Mouse (Mus musculus) fibroblast of lung, adult 2 months (primary cell): ENCODE measurements around the gene 9230104L09Rik.

Source experiments
- DNase-seq: peaks from one replicate; pipeline ENCODE4 v3.0.0-alpha.2; 2011; ENCODE audit warnings: low read depth

The 9230104L09Rik gene

GRCm38 (mm10) chr2:148864966-148865365 lies at the start of gene 9230104L09Rik:
TSS of gene 9230104L09Rik (minus strand) at chr2:148865038.
- no peak for DNase-seq

GRCm38 (mm10) chr2:148902286-148902685 lies 37.4 kb upstream of the 9230104L09Rik start:
- no peak for DNase-seq

GRCm38 (mm10) chr2:148900305-148900704 lies 35.5 kb upstream of the 9230104L09Rik start:
- no peak for DNase-seq

GRCm38 (mm10) chr2:148896219-148896618 lies 31.4 kb upstream of the 9230104L09Rik start:
- DNase-seq = no peak

- no peak for DNase-seq
These were observed 28.3 kb upstream of the 9230104L09Rik start for GRCm38 (mm10) chr2:148893107-148893506.

- no peak for DNase-seq
These were observed 25.4 kb upstream of the 9230104L09Rik start for GRCm38 (mm10) chr2:148890021-148890851.

GRCm38 (mm10) chr2:148889331-148890010 lies 24.6 kb upstream of the 9230104L09Rik start:
- DNase-seq = no peak

GRCm38 (mm10) chr2:148888872-148889271 lies 24.0 kb upstream of the 9230104L09Rik start:
- DNase-seq = no peak

GRCm38 (mm10) chr2:148884738-148885137 lies 19.9 kb upstream of the 9230104L09Rik start:
- DNase-seq = no peak

GRCm38 (mm10) chr2:148879199-148879598 lies 14.4 kb upstream of the 9230104L09Rik start:
- no peak for DNase-seq

GRCm38 (mm10) chr2:148878641-148879130 lies 13.8 kb upstream of the 9230104L09Rik start:
- no peak for DNase-seq

- DNase-seq = no peak
These were observed 12.4 kb upstream of the 9230104L09Rik start for GRCm38 (mm10) chr2:148877016-148877770.

GRCm38 (mm10) chr2:148875335-148875811 lies 10.5 kb upstream of the 9230104L09Rik start, which contains the start of gene Cst3:
TSS of gene Cst3 (minus strand) at chr2:148875692.
- DNase-seq = peak; percentile 85

- no peak for DNase-seq
These were observed 9.9 kb upstream of the 9230104L09Rik start for GRCm38 (mm10) chr2:148874617-148875334.

GRCm38 (mm10) chr2:148874224-148874616 lies 9.4 kb upstream of the 9230104L09Rik start:
- no peak for DNase-seq

GRCm38 (mm10) chr2:148872860-148873259 lies 8.0 kb upstream of the 9230104L09Rik start:
- peak; percentile 58 for DNase-seq

- no peak for DNase-seq
These were observed 5.7 kb upstream of the 9230104L09Rik start for GRCm38 (mm10) chr2:148870526-148870925.

- no peak for DNase-seq
These were observed 4.1 kb upstream of the 9230104L09Rik start for GRCm38 (mm10) chr2:148868959-148869358.

- no peak for DNase-seq
These were observed 3.1 kb downstream of the 9230104L09Rik start for GRCm38 (mm10) chr2:148861693-148862092.

GRCm38 (mm10) chr2:148860993-148861392 lies 3.8 kb downstream of the 9230104L09Rik start:
- DNase-seq = no peak

- DNase-seq = no peak
These were observed 7.3 kb downstream of the 9230104L09Rik start for GRCm38 (mm10) chr2:148857506-148857905.
